In genomic region chr1:134188217-134188616, GRCm38 (mm10) we compare ENCODE assay signal across 1 mouse cellular context.
TF ChIP-seq lines count a peak whose summit lies in the region.

No protein-coding gene starts in this region.

TF ChIP-seq in CH12.LX, 34 proteins besides CTCF, POLR2A, EP300 and RAD21:
- TF ChIP-seq IRF4 (IDR thresholded peaks at IDR 0.05; ENCODE audit: low read depth, low read length), result no peak
- no peak for TF ChIP-seq SMC3 (IDR thresholded peaks at IDR 0.05; ENCODE audit: low read depth, low read length)
- TF ChIP-seq USF1 (IDR thresholded peaks at IDR 0.05; ENCODE audit: low read depth, low read length), result no peak
- no peak for TF ChIP-seq MAX (IDR thresholded peaks at IDR 0.05; ENCODE audit: low read length)
- TF ChIP-seq GABPA (IDR thresholded peaks at IDR 0.05; ENCODE audit: insufficient replicate concordance, low read depth, low read length), result no peak
- TF ChIP-seq ETS1 (conservative IDR thresholded peaks at IDR 0.05; ENCODE audit: low read depth, low read length), result no peak
- no peak for TF ChIP-seq SIN3A (IDR thresholded peaks at IDR 0.05; ENCODE audit: low read length)
- no peak for TF ChIP-seq MAZ (IDR thresholded peaks at IDR 0.05; ENCODE audit: low read depth, low read length)
- no peak for TF ChIP-seq POLR2AphosphoS2 (IDR thresholded peaks at IDR 0.05; ENCODE audit: low read depth, low read length)
- no peak for TF ChIP-seq NELFE (IDR thresholded peaks at IDR 0.05; ENCODE audit: low read depth, low read length)
